Mouse (Mus musculus) ovary, postnatal 36 days (tissue): ENCODE results near the gene Prkd2.

ENCODE experiments used
- DNase-seq: peaks from one replicate; pipeline ENCODE4 v3.0.0; 2022; ENCODE audit warnings: low spot score, mixed read lengths

Prkd2 gene

DNA sequence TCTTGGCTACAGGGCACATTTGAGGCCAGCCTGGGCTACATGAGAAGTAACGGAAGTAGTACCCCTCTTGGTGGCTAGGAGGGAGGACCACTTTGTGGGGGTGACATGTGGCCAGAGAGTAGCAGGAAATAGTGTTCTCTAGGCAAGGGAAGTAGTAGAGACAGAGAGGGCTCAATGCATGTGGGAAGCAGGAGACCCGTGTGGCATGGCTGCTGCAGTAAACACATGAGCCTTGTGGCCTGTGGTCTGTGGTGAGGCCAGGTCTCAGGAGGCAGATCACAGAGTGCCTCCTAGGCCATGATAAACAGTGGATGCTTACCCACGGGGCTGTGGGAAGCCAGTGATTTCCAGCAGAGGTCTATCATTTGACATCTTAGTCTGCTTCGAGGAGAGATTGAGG, 15.4 kb upstream of the Prkd2 start:
- no peak for DNase-seq

DNA sequence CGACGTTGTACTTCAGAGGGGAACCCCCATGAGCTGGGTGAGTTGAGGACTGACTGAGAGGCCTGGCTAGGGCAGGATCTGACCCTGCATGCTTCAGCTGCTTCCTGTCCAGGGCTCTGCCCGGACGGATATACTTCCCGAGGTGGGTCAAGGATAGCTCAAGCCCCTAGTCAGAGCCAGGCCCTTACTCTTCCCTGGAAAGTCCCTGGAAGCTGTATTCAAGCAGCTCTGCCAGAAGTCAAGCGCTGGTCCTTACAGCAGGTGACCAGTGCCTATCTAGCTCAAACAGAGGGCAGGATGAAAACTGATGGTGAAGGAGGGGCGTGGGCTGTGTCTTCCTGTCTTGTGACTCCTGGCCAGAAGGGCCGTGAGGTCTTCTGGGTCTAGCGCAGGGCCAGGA, 12.3 kb upstream of the Prkd2 start:
- DNase-seq = no peak

DNA sequence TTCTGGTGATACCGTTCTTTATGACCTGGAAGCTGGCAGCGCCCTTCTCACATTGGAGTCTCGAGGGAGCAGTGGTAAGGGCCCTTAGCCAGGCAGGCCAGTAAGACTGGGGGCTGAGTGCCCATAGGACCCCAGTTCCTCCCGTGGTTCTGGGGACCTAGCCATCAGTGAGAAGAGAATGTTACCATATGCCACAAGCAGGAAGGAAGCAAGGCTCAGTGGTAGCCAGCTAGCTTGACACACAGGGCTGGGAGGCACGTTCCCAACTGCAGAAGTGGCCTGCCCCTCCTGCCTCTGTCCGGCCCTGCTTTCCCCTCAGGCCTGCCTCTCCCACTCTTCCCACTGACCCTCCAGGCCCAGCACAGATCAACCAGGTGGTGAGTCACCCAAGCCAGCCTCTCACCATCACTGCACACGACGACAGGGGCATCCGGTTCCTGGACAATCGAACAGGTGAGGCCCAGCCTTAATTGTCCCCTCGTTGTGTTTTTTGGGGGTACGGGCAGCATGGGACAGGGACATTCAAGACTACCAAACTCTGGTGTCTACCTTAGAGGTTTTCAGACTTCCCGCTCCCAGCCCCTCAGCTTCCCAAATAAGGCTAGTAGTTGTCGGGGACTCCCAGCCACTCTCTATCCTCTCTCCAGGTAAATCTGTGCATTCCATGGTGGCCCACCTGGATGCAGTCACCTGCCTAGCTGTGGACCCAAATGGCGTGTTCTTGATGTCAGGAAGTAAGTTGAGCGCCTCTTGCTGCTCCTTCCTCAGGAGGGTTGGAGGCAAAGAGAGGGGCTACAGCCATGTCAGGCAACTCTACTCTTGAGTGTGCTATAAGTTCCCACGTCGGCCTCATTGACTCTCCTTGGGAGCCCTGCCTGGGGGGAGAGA, 4.5 kb upstream of the Prkd2 start:
- no peak for DNase-seq

DNA sequence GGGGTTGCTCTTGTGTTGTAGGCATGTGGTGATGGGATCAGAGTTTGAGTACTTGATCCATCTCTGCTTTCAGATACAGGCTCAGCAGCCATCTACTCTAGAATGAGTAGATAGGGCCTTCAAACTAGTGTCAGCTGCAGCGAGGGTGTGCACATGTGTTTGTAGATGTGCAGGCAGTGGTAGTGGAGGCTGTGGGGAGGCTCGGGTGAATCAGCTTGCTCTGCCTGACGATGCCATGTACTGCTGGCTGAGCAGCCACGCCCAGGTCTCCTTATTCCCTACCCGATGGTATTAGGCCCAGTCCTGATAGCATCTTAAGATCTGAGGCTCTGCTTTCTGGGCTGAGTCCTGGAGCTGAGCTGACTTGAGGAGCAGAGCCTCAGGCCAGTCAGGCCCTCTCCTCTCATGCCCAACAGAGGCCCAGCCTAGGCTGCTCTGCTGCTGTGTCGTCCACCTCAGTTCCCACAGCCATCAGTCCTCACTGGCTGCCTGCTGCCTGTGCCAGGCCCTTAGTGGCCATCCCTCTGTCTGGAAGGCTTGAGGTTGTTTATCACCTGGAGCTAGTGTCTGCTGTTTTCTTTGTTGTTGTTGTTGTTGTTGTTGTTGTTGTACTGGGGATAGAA, 3.8 kb upstream of the Prkd2 start:
- no peak for DNase-seq

DNA sequence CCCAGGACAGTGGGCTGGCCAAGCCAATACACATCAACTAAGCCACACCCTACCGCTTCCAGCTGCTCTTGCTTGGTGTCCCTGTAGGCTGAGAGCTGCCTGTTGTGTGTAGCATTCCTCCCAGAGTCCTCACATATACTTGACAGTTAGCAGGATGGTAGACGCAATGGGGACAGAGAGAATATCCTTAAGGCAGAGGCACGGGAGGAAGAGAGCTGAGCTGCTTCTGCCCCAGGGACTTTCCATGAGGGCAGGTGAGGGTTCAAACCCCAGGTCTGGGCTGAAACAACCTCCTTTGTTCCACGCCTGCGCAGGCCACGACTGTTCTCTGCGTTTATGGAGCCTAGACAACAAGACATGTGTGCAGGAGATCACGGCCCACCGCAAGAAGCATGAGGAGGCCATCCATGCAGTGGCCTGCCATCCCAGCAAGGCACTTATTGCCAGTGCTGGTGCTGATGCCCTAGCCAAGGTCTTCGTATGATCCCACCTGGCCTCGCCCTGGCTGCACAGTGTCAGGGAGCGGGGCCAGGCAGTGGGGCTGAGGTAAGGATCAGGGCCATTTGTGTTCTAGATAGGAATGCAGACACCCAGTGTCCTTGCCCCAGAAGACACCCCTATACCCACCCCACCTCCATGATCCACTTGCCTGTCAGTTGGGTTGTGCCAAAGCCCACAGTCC, 3.1 kb upstream of the Prkd2 start:
- DNase-seq = no peak

DNA sequence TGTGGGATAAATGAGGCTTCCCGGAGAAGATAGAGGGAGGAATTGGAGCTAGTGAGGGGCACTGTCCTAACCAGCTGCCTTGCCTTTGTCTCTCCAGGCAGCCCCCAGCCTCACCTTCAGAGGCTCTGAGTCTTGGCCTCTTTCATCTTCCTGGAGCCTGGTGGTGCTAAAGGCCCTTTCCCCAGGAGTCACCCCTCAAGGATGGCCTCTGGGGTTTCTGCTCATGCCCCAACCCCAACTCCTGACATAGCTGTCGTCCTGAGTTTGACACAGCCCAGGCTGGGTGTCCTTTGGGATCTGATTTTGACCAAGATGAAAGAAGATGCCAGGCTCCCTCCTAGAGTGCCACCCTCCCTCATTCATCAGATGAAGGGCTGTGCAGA, 2.6 kb upstream of the Prkd2 start:
- no peak for DNase-seq

DNA sequence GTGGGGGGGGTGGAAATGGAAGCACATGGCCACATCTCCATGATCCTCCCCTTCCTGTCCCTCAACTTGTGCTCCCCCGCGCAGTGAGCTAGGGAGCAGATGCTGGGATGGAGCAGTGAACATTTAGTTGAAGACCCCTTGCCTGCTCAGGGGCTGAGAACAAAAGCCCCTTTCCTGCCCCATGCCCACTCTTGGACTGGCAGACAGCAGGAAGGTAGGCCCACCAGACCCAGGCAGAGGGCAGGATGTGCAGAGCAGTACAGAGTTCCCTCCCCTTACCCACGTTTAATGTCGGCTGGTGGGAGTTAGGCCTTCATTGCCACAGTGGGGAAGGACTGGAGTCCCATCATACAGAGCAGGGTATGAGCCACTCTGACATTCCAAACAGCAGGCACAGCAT, 1.6 kb upstream of the Prkd2 start:
- no peak for DNase-seq

DNA sequence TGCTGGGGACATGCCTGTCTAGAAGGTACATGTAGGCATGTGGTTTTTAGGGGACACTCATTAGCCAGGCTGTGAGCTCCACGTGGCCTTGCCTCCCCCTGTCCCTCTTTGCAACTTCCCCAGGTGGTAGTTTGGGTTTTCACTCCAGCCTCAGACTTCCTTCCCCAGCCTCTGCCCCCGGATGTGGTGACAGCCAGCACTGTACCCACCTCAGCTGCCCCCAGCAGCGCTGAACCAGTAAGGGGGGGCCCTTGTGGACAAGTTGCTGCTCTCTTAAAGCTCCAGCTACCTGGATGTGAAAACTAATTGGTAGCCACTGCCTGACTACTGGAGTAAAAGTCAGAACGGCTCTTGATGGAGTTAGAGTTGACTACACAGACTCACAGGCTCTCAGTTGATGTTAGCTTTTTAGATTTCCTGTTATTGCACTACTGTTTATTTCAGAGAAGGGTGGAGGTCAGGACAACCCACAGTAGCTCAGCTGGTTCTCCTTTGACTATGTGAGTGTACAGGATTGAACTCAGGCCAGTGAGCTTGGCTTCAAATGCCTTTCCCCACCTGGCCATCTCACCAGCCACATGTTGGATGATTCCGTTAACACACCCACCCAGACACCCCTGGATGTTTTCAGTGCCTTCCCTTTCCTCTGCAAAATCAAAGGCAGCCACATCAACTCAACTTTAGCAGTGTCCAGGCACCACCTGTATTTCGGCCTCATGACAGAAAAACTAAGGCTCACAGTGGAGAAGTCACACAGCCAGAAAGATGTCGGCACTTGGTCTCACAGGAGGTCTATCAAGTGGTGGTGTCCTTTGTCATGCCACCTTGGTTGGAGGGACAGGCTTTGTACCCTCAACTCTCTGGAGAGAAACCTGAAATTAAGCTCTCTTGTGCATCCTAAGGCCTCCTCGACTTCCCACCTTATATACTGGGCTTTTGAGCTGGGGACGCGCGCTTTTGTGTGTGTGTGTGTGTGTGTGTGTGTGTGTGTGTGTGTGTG, 841 bp upstream of the Prkd2 start:
- no peak for DNase-seq

DNA sequence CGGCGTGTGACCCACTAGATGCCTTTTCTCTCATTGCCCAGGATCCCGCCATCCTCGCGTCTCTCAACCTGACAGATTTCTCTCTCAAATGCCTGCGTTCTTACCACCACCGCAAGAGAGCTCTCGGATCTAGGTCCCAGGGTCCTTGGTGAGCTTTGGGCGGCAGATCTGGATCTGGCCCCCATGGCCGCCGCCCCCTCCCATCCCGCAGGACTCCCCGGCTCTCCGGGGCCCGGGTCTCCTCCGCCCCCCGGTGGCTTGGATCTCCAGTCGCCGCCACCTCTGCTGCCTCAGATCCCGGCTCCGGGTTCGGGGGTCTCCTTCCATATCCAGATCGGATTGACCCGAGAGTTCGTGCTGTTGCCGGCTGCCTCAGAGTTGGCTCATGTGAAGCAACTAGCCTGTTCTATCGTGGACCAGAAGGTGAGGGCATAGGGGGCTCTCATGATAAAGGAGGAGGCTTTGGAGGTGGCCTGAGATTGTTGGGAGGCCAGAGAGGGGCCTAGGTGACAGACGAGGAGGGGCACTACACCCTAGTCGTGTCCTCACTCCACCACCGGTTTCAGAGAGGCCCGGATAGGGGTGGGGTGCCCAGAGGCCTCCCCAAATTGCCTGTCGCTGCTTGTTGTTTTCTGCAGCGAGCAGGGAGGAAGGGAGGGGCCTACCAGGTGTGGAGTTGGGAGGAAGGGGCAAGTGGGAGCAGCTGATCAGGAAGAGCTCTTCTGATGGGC, 904 bp downstream of the Prkd2 start:
- DNase-seq = no peak

DNA sequence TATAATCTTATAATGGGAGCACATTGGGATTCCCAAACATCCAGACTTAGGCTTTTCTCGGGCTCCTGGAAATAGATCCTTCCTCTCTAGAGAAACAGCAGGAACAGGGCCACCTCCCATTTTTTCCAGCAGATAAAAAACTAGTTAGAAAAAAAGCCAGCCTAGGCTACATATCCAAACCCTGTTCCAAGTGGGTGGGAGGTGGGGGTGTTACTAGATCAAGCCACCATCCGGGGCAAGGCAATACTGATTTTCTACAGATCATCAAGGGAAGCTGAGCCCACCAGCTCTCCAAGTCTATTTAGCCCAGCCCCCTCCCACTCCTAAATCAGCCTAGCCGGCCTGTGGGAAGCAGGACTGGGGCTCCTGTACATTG, 2.0 kb downstream of the Prkd2 start:
- DNase-seq = no peak

DNA sequence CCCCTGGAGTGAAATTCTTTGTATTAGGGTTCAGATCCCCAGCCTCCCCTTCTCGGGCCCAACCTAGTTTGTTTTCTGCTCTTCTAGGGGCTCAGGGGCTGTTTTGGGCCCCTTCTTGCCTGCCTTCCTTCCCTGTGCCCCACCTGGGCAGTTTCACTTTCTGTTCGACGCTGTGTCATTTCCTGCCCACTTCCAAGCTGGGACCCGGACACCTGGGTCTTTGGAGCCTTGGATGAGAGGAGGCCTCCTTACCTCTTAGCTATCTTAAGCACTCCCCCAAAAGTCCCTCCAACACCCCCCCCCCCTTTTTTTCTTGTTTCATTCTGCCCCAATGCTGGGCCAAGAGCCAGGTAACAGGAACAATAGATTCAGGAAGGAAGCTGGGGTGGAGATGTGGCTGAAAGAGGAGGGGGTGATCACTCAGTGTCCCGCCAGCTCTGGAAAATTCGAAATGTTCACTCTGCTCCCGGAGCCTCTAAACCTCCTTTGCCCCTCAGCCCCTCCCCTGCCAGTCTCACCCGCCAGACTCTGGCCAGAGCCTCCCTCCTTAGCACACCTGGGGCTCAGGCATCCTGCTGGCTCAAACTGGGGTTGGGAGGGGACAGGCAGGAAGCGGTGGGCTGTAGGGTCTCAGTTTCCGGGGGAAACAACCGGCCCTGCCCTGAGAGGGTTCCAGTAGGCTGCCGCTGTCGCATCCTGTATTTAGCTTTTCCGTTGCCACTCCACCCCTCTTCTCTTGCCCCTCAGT, 2.5 kb downstream of the Prkd2 start:
- DNase-seq = no peak

DNA sequence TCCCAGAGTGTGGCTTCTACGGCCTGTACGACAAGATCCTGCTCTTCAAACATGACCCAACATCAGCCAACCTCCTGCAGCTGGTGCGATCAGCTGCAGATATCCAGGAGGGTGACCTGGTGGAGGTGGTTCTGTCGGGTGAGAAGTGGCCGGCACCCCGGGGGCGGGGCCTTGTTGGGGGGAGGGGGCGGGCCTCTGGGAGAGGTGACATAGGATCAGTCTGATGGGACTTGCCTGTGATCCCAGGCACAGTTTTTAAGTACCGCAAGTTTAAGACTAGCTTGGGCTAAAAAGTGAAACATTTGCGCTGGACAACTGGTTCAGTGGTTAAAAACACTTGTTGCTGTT, 3.1 kb downstream of the Prkd2 start:
- DNase-seq = no peak

DNA sequence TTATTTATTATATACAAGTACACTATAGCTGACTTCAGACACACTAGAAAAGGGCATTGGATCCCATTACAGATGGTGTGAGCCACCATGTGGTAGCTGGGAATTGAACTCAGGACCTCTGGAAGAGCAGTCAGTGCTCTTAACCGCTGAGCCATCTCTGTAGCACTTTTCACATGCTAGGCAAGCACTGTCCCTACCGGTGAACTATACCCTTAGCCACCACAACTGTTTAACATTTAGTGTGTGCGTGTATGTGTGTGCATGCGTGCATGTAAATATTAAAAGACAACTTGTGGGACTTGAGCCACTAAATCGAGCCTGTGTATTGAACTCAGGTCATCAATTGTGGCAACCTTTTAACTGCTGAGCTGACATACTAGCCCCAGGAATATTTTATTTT, 4.1 kb downstream of the Prkd2 start:
- DNase-seq = no peak

DNA sequence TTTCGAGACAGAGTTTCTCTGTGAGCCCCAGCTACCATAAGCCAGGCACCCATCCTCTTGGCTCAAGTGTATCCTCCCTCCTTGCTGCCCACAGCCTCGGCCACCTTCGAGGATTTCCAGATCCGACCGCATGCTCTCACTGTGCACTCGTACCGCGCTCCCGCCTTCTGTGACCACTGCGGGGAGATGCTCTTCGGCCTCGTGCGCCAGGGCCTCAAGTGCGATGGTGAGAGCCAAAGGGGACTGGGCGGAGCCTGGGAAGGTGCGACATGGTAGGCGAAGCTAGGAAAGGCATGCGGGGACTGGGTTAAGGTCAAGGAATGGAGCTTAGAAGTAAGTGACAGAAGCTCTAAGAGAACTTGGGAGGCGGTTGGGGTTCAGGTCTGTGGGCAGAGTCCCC, 4.8 kb downstream of the Prkd2 start:
- DNase-seq = no peak

DNA sequence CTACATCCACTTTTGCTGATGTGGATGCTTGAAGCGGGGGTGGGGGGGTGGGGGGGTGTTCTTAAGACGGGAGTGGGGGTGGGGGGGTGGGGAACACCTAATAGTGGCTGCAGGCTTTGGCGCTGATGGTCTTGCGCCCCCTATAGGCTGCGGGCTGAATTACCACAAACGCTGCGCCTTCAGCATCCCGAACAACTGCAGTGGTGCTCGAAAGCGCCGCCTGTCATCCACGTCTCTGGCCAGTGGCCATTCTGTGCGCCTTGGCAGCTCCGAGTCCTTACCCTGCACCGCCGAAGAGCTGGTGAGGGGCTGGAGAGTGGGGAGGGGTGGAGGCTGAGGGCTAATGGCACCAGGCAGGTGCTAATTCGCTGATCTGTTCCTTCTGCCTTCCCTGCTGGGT, 5.9 kb downstream of the Prkd2 start:
- DNase-seq = peak; percentile 42

DNA sequence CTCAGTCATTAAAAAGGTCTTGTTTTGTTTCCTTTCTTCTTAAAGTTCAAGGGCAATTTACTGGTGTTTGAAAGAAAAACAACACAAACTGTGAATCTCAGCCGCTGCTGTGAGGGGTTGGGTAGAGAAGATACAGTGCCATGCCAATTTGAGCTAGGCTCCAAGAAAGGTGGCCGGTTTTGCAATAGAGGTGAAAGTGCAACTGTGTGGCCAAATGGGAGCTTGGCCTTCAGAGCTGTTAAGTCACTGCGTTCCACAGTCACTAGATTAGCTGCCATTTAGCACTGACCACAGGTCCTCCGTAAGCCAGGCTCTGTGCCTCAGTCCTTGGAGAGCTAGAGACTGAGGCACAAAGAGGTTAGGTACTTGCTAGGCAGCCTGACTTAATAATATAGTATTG, 8.9 kb downstream of the Prkd2 start:
- DNase-seq = no peak

DNA sequence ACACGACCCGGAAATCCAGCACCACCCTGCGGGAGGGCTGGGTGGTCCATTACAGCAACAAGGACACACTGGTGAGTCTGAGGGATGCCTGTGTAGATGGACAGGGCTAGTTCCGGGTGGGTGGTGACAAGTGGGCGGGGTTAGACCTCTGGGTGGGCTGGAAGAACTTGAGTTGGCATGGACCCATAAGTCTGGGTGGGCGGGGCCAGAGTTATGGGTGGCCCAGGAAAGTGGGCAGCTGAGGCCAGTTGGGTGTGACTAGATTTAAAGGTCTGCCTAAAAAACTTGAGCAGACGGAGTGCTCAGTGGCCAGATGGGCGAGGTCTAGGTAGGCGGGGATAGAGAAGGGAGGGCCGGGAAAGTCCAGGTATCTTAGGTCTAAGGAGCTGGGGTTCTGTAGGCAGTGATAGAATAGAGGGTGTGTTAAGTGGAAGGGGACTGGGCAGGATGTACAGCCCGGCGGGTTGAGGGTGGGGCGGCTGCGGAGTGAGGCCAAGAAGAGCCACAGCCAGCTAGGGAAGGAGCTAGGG, 10.7 kb downstream of the Prkd2 start:
- DNase-seq = no peak

DNA sequence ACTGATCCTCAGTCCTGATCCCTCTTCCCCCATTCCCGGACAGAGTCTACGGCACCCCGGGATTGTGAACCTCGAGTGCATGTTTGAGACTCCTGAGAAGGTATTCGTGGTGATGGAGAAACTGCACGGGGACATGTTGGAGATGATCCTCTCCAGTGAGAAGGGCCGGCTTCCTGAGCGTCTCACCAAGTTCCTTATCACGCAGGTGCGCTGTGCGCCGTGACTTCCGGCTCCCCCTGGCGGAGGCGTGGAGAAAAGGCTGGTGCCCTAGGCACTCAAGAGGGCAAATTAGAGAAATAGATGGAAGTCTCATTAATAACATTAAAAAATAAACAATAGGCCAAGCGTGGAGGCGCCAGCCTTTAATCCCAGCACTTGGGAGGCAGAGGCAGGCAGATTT, 15.6 kb downstream of the Prkd2 start:
- DNase-seq = no peak

DNA sequence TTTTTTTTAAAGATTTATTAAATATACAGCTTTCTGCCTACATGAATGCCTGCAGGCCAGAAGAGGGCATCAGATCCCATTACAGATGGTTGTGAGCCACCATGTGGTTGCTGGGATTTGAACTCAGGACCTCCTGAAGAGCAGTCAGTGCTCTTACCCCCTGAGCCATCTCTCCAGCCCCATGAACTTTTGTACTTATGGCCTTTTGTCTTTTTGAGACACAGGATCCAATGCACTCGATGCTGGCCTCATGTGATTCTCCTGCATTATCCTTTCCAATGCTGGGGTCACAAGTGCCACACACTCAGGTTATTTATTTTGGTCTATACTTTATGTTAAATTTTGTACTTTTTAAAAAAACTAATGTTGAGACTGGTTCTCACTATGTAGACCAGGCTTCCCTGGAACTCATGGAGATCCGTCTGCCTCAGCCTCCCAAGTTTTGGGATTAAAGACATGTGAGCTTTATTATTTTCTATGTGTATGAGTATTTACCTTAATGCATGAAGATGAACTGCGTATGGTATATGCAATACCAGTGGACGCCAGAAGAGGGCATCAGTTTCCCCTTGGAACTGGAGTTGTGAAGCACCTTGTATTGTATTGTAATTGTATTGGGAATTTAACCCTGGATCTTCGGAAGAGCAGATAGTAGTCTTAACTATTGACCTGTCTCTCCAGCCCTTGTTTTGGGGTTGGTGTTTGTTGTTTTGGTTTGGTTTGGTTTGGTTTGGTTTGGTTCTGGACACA, 17.4 kb downstream of the Prkd2 start:
- no peak for DNase-seq

DNA sequence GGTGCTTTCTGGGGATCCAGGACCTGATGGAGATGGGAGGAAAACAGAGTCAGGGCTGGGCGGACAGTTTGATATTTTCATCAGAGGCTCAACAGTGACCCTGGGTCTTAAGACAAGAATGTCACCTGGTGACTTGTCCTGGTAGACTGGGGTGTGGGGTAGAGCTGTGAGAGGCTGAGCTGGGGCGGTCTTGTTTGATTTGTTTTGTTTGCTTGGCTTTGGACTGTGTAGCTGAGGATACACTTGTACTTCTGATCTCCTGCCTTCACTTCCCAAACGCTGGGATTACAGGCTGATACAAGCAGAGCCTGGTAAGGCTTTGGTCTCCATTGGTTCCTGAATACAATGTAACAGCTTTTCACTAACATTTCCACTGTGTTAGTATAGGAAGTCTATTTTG, 24.8 kb downstream of the Prkd2 start:
- no peak for DNase-seq
